Mouse (Mus musculus) B cell, adult 2 months (primary cell): ENCODE data around the gene Zfyve27.
A peak's percentile ranks its signal among the peaks of the same experiment; 100 is the strongest.

Experiments
- DNase-seq, 2 experiments: peaks; one replicate each; pipeline ENCODE4 v3.0.0; 2022

Gene Zfyve27

DNA sequence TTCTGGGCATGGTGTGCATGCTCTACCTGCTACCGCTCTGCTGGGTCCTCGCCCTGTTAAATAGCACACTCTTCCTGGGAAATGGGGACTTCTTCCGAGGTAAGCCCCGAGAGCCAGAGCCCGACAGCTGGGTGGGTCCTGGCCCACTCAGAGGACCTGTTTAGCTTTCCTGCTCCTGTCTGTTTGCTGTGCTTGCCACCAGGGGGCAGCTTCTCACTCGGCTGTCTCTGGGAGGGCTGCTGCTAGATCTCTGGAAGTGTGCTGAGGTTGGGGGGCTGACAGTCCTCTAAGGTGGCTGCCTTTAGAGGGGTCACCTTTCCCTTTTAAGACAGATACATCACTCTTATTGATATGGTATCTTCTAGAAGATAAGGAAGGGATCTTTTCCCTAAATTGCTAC is 18.9 kb downstream of the Zfyve27 start:
- peak; percentile 26 to 33 for DNase-seq

DNA sequence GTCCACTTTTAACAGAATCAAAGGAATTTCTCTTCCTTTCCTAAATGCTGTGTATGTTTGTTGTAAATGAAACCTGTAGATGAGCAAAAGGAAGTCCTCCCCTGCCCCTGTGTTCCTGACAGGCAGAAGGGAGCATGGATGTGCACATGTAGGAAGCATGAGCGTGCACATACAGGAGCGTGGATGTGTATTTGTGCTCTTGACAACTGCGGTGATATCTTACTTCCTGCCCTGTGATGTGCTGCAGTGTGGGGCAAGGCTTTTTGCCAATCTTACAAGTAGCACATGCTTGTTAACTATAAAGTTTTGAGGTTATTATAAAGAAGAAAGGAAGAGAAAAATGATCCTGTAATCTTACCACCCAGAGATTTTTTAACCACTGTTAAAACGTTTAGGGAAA is 26.0 kb downstream of the Zfyve27 start:
- no peak for DNase-seq

DNA sequence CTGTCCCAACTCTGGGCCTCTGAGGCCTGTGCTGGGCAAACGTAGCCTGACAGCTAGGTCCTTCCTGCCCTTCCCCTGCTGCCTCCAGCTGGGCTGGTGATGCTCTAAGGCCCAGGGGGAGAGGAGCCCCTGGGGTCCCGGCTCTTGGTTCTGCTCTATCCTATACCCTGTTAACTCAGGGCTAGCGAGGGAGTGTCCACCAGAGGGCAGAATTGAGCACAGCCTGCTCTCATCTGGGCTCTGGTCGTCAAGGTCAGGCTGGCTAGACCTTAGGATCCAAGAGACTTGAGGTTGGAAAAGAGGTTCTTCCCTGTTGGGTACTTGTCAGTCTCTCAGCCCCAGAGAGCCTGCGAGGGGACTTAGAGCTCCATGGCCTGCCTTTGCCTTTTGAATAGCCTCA is 26.7 kb downstream of the Zfyve27 start:
- DNase-seq, result peak; percentile 64 to 68

DNA sequence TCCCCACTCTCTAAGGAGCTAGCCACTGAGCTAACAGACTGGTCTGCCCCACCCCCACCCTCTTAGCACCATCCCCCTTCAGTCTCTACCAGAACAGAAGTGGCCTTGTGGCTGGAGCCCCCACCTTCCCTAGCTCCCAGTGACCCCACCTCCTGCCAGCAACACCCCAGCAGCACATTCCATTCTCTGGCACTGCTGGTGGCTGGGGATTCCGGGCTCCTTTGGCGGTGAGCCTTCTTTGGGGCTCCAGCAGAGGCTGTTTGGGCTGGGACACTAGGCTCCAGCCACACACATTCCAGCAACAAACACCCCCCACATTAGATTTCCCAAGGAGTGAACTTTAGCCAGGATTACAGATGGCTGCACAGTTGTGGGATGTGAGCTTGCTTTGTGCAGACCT is 29.6 kb downstream of the Zfyve27 start:
- DNase-seq, result no peak

DNA sequence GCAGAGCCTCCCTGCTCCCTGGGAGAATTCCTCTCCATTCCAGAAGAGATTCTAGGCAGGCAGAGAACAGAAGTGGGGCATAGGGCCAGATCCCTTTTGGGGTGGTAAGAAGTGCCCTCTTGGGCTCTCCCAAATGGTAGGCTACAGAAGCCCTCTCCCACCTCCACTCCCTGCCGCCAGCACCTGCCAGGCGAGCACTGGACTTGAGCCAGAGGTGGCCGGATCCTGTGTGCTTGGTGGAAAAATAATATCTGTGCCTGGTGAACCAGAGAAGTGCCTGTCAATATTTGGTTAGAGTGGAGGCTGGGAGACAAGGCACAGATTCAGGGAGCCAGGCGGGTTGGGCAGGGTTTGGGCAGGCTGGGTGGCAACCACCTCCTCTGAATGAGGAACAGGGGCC is 32.6 kb downstream of the Zfyve27 start:
- no peak for DNase-seq

DNA sequence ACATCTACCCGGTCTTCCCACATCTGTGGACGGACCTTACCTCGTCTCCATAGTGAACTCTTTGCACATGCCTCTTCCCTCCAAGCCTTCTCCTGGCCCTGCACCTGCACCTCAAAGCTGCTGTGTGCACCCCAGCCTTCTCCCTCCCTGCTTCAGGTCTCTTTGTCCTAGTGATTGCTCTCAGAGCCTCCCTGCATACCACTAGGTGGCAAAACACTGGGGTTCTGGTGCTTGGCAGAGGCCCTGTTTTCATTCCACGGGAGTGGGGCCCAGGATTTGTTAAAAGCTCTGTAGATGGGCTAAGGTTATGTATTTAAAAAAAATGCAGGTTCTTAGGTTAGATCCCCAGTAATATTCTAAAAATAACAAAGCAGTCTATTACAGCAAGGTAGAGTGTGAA is 33.3 kb downstream of the Zfyve27 start:
- DNase-seq, result no peak

DNA sequence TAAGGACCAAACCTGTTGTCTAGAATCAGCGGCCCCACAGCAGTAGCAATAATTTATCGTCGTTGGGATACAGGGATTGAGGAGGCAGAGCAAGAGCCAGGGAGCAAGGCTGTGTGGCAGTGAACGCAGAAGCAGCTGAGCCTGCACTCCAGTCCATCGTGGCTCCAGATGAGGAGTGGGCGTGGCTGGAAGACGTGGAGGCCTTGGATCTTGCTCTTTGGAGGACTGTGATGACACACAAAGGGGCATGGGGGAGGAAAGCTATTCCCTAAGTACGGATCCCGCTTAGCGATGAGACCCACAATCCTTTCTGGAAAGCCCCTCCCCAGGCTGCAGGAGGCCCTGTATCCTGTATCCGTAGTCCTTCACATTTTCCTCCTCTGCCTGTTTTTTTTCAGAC is 34.3 kb downstream of the Zfyve27 start:
- DNase-seq, result no peak

DNA sequence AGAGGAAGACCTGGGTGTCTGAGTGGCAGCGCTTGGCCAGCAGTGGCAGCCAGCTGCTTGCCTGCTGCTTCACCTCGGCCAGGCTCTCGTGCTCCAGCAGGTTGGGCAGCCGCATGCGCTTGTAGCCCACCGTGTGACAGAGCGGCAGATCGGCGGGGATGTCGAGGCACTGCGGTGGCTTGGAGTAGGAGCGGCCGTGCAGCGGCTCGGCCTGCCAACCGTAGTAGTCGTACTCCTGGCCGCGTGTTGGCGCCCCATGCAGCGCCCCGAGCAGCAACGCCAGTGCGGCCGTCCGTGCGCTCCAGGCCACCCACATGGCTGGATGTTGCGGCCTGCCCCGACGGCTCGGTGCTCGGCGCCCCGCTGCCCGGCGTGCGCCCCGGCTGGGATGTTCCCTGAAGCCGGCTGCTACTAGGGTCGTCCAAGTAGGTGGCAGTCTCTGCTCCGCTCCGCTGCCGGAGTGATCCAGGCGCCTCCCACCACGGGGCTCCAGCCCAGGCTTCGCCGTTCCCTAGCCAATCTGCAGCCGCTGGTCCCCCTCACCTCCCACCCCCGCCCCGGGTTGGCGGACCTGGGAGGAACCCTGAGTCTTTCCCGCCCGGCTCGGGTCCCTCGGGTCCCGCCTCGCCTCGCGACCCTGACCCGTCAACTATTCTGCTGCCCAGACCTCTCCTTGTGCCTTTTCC is 38.1 kb downstream of the Zfyve27 start, which contains the start of gene Sfrp5:
Gene Sfrp5, minus strand, starts transcription at position 557 of the 686 bp plus-strand sequence.
- DNase-seq, result no peak

DNA sequence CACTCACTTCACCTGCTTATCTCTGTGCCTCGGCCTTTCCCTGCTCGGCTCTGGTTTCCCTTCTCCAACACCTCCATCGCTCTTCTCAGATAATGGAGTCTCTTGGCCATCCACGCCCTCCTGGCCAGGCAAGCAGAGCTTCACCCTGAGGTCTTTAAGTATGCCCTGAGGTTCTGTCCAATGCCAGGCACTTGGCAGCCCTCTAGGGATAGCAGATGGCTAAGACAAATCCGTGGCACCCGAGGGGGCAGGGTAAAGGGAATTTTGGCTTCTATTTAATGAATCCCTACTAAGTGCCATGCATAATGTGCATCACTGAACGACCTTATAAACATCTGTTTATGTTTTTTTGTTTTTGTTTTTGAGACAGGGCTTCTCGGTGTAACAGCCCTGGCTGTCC is 38.7 kb downstream of the Zfyve27 start:
- no peak for DNase-seq

DNA sequence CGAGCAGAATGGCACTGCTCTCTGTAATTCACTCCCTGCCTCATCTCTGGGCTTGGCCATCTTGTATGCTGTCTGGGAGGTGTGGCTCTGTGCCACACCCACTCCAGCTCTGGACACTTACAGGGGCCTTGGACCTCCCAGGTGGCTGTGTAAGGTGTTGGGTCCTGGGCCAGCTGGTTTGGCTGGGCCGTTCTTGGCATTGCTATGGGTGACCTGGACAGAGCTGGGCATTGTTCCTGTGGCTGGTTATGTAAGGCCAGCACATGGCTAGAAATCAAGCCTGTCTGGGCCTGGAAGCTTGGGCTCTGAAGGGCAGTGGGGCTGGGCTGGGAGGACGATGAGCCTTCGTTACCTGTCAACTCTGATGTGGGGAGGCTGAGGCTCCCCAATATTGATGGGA is 40.6 kb downstream of the Zfyve27 start:
- no peak for DNase-seq

DNA sequence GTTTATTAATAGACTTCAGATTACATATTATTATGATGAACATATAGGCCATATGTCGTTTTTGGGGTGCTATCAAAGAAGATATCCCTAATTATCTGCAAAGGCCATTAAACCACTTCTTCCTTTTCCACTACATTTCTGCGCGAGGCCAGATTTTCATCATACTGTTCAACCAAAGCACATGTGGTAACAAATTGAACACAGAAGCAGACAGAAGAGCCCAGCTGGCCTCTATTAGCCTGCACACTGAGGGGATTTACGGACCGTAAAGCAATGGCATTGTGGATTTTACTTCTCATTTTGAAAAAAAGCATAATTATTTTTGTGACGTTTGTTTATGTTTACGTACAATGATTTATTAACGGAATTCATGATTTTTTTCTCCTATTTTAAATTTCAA is 41.5 kb downstream of the Zfyve27 start:
- no peak for DNase-seq

DNA sequence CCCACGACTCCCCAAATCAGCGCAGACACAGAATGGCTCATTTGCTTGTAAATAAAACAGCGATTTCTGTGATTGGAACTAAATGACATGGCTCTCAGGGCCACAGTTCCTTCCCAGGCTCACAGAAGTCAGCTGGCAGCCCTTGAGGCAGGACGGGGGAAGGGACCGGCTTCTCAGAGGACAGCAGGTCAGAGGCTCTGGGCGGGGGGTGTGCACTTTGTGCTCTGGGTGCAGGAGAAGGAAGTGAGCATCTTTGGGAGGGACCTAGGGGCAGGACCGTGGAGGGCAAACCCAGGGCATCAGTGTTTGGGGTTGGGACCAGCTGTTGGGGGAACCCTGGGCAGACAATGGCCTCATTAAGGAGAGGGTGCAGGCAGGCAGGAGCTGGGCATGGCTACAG is 45.7 kb downstream of the Zfyve27 start:
- DNase-seq, result no peak

DNA sequence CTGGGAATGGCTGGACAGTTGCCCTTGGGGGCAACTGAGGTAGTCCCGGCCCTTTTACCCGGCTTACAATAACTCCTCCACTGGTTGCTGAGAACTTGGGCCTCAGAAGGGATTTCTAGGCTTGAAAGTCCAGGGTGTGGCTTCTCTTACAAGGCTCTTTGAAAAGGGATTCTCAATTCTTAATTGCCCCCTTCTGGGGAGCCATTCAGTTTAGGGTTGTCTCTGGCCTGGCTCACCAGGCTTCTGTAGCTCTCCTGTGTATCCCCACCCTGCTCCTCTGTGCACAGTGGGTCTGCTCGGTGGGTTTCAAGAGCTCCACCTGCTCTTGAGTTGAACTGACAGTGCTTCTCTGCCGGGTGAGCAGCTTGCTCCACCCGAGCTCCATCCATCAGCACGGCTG is 46.2 kb downstream of the Zfyve27 start:
- DNase-seq, result no peak

DNA sequence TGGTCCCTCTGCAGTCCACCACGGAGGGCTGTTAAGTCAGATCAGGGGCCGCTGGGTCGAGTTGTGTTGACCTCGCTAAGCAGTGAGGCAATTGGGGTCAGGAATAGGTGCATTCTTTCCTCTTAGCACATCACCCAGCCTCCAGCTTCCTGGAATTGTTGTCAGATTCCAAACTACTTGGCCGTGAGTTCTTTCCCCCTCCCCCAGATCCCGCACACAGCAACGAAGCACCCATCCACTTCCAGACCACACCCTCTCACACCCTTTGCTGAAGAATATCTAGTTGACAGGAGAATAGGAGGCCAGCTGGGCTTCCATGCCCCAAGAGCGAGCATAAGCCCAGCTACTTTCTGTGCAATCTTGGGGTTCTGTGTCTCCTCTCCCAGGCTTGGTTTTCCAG is 48.2 kb downstream of the Zfyve27 start:
- no peak for DNase-seq

DNA sequence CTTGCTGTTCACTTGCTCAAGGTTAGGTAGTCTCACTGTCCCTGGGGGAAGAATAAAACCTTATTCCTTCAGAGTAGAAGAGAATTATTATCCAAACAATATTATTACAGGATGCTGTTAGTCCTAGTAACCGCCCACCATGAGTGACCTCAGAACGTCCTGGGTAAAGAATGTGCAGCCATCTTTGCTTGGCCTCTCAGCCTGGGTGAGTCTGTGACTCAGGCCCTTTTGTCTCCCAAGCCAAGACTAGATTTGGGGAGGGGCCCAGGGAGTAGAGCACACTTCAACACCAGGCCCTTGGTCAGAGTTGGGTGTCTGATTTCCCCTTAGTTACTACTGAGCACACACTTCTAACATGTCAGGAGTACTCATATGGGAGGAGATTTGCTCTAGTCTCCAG is 50.9 kb downstream of the Zfyve27 start:
- DNase-seq, result no peak

DNA sequence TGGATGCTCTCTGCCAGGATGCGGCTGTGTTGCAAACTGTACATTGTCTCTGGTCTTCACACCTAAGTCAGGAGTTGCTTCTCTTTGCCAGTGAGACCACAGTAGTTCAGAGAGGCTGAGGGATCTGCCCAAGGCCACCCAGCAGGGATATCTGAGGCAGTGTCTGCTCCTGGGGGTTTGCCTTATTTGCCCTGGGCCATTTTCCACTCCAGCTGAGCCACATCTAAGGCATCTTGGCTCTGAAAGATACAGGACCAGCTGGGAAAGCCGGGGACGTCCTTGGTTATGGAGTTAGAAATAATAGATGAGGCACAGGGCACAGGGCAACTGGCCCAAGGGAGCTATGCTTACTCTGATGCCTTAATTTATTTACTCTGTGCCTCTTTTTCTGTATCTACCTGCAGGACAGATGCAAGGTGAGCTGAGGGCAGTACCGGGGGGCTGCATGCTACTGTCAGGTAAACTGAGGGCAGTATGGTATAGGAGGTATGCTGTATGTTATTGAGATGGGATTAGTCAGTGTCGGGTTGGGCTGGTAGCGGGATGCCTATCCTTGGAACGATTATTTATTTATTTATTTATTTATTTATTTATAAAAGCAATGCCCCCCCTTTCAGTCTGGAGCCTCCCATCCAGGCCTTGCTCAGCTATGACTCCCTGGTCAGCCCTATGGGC is 53.1 kb downstream of the Zfyve27 start:
- DNase-seq, result no peak

DNA sequence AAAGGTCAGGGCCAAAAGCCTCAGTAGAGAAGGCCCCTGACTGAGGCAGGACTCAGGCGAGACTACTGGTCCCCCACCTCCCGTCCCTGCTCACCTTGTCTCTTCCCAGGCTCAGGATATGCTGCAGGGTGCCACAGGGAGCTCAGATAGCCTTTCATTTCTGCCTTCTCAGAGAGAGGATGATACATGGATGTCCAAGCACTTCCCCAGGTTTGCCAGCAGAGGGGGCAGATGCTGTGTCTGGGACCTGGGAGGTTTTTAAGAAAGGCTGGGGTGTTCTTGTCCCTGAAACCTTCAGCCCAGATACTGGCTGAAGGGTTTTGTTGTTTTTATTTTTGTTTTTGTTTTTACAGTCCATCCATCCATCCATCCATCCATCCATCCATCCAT is 53.6 kb downstream of the Zfyve27 start:
- peak; percentile 16 to 26 for DNase-seq

DNA sequence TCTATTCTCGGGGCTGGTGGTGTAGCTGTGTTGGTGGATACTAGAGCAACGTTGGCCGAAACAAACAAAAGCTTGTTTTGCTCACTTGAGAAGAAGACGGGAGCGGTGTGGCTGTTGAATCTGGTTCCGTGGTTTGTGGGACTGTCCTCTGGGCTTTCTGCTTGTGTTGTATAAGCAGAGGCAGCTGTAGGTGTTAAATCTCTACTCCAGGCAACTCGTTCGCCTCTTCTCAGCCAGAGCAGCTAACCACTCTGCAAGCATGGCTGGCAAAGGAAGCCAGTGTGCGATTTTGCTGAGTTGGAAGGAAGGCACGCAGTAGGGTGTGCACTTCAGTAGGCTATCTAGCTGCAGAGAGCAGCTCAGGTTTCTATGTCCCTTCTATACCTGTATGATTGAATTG is 62.7 kb downstream of the Zfyve27 start:
- no peak for DNase-seq

DNA sequence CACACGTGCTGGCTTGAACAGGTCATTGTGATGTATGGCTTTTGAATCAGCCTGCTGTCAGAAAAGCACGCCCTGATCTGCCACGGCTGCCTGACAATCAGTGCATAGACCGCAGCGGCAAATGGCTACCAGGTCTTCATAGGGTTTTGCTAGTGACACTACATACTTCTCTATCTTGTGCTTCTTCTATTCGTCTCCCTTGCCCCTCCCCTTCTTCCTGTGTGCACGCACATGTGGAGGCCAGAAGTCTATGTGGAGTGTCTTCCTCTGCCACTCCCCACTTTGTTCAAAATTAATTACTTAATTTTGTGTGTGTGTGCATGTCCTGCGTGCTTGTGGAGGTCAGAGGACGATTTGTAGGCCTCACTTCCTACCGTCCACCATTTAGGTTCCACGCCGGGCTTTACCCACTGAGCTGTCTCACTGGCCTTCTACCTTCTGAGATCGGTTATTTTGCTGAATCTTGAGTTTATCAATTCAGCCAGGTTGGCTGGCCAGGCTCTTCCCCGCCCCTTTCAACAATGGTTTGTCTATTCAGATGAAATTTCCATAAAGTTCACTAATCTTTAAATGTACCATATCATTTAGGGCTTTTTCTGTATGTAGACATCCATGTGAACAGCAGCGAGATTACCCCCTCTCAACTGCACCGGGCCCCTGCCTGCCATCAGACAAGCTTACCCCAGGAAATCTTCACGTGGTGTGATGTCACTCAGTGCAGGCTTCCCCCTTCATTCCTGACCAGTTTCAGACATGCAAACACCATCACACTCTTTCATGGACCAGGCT is 65.9 kb downstream of the Zfyve27 start:
- no peak for DNase-seq

DNA sequence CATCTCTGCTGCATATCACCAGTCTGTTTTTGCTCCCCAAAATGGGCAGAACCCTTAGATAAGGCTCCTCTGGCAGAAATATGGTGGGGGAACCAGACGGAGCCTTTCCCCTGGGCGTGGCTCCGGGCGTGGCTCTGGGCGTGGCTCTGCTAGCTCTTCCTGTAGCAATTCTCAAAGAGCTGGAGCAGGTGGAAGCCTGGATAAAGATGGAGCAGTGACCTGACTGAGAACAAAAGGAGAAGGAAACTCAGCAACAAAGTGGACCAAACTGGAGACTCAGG is 66.5 kb downstream of the Zfyve27 start:
- DNase-seq, result no peak

DNA sequence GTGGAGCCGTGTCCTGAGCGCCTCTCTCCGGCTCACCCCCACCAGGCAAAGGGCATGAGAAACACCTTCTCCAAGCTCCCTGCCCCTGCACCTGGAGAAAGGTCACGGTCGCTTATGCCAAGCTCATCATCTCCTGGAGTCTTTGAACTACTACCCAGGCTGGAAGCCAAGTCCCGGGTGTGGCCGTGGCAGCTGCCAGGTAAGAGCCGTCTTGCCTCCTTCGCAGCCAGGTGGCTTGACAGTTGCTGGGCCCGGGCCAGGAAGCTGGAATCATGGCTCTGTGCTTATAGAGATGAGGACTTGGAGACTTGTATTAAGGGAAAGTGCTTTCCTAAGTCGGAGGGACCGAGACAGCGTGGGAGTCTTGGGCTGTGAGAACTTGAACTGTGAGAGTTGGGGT is 67.2 kb downstream of the Zfyve27 start:
- no peak for DNase-seq

DNA sequence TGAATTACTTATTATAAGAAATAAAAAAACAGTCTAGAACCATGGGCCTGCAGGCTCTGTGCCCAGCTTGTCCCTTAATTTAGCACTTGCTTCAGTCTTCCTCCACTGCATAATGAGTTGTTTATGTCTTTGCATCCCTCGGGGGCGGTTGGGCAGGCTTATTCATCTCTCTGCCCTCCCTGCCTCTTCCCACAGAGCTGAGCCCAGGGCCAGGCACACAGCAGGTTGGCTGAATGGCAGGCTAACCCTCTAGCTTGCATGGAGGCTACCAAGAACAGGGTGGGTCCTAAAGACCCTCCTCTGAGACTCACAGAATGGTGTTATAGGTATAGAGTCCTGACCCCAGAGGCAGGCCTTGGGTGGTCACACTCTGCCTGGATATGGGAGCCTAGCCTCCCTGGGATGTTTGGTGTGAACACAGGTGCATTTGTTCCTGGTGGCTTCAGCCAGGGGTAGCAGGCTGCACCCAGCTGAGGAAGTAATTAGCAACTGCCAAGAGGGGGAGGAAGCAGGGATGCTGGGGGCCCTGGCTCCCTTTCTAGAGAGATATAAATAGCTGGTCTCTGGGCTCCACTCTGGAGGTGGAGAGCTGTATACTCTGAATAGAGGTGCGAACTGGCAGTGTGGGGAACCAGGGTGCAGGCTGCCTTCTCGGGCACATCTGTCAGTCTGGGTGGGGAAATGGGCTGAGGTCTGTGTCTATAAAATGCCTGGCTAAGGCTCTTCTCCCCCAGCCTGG is 74.0 kb downstream of the Zfyve27 start:
- no peak for DNase-seq

DNA sequence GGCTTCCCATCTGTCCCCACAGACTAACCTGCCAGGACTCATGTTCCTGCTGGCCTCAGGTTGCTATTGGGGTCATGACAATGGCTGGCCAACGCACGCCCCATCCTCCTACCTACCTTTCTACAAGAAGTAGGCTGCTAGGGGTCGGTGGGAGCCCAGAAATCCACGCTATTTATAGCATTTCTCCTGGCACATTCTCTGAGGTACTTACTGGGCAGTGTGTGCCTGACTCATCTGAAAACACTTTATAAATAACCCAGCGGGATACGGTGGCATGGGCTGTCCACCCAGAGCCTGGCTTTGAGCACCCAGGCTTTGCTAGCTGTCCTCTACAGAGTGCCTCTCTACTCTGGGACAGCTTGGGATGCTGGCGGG is 74.6 kb downstream of the Zfyve27 start:
- DNase-seq, result no peak

DNA sequence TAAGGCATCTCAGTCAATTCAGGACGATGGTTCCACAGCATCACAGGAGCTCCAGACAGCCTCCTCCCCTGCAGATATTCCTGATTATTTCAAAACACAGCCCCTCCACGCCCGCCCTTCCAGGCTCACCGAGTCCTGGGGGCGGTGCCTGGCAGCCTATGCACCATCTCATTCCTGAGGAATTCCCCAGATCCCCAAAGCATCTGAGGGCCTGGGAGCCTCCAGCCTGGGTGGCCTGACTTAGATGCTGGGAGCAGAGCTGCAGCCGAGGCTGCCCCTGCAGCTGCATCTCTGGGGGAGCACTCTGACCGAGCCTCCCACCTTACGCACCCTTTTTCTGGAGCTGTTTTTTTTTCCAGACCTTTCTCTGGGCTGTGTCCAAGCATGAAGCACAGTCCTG is 77.1 kb downstream of the Zfyve27 start:
- DNase-seq, result no peak
